Mouse (Mus musculus) liver, adult 2 months (tissue): ENCODE results near the gene Vps39. TPM values are rescaled to one million over a fixed set of nuclear protein-coding genes. Genes with fewer than 3 reads are reported as not detected.
A peak's percentile ranks its signal among the peaks of the same experiment; 100 is the strongest.

Source experiments
- DNase-seq: peaks from one replicate; pipeline ENCODE4 v3.0.0-alpha.2; 2011; ENCODE audit warnings: low read depth, low spot score; ENCODE audit errors: extremely low read depth
- H3K27ac ChIP-seq: fragments of 200-500 bp; replicated peaks from 2 replicates; pipeline ENCODE4 v1.5.1; 2012; ENCODE audit warnings: low read depth, mild to moderate bottlenecking, control low read depth, inconsistent platforms, low read length; ENCODE audit not compliant: insufficient read depth
- H3K27me3 ChIP-seq: fragments of 200-500 bp; 2 replicates; pipeline ENCODE4 v1.6.1; 2012; ENCODE audit warnings: mild to moderate bottlenecking, moderate library complexity, low read length, inconsistent platforms; ENCODE audit not compliant: control insufficient read depth, insufficient read depth
- H3K36me3 ChIP-seq: fragments of 200-500 bp; 2 replicates; pipeline ENCODE4 v1.6.1; 2012; ENCODE audit warnings: low read length, inconsistent platforms; ENCODE audit not compliant: control insufficient read depth, insufficient read depth
- H3K4me1 ChIP-seq: fragments of 200-500 bp; 2 replicates; pipeline ENCODE4 v1.6.1; 2011; ENCODE audit warnings: low read length; ENCODE audit not compliant: control insufficient read depth, insufficient read depth
- H3K4me3 ChIP-seq: fragments of 200-500 bp; 2 replicates; pipeline ENCODE4 v1.5.1; 2011; ENCODE audit warnings: low read depth, mild to moderate bottlenecking, control low read depth, low read length, moderate library complexity; ENCODE audit not compliant: insufficient read depth
- H3K79me2 ChIP-seq: fragments of 200-500 bp; 2 replicates; pipeline ENCODE4 v1.6.1; 2012; ENCODE audit warnings: inconsistent platforms, mild to moderate bottlenecking, low read length, moderate library complexity; ENCODE audit not compliant: control insufficient read depth, insufficient read depth
- H3K9ac ChIP-seq: fragments of 200-500 bp; 2 replicates; pipeline ENCODE4 v1.6.1; 2012; ENCODE audit warnings: low read depth, mild to moderate bottlenecking, control low read depth, inconsistent platforms, low read length
- CTCF ChIP-seq: fragments of 200-500 bp; IDR thresholded peaks from 2 replicates; pipeline ENCODE4 v1.5.1; 2011; ENCODE audit warnings: low read depth, low read length, control low read depth
- POLR2A ChIP-seq: fragments of 200-500 bp; IDR thresholded peaks from 2 replicates; pipeline ENCODE4 v1.6.1; 2011; ENCODE audit warnings: low read length, control low read depth; ENCODE audit not compliant: insufficient read depth; ENCODE audit errors: extremely low read depth
- WGBS: fragments of 180-500 bp; shearing (Covaris S2); methylation state at CpG from one replicate; pipeline ENCODE4 v1.1.7; 2018; 5-methylcytosine and 5-hydroxymethylcytosine counted together
- polyA plus RNA-seq: library from polyadenylated mRNA; depleted of rRNA; stranded (reverse); fragments of >200 nt; gene quantifications from 2 replicates; pipeline ENCODE4 v1.2.3, GENCODE M21; 2012
- total RNA-seq: library from RNA; depleted of rRNA; stranded (reverse); fragments of >200 nt; gene quantifications from 2 replicates; pipeline ENCODE4 v1.2.3, GENCODE M21; 2014

Gene Vps39
- total and polyA plus RNA-seq, 2 experiments: 10.5 to 18.0 TPM

DNA sequence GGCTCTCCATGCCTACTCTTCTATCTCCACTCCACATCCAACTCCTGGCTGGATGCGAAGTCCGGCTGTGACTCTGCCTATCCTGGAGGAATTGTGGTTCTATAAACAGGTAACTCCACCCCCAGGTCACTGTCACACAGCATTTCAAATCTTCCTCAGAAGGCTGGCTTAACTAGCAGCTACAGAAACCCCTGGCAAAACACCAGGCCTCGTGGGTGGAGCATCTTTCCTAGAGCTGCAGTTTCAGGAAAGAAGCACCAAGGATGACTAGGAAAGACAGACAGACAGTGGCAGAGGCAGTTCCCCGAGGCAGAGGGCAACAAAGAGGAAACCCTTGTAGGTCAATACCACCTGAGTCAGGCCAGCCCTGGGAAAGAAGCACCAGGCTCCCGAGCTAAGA, 63.9 kb downstream of the Vps39 start, which contains the start of gene Pla2g4d:
TSS of gene Pla2g4d (minus strand) at position 203 of the 400 bp plus-strand sequence.
- Histone ChIP-seq H3K27ac (no peak within 1 kb of the TSS), H3K9ac (no peak within 1 kb of the TSS), H3K4me3 (no peak within 1 kb of the TSS), H3K27me3 (no peaks in the 10 kb centered on the region), H3K79me2 (no peaks in the 10 kb centered on the region), H3K4me1 (peaks cover 7% of the 10 kb centered on the region), H3K36me3 (no peaks in the 10 kb centered on the region)
- WGBS: 78% methylated on average over 5 of the region's 5 CpGs
- TF ChIP-seq POLR2A (no peak), CTCF (no peak)
- no peak for DNase-seq

DNA sequence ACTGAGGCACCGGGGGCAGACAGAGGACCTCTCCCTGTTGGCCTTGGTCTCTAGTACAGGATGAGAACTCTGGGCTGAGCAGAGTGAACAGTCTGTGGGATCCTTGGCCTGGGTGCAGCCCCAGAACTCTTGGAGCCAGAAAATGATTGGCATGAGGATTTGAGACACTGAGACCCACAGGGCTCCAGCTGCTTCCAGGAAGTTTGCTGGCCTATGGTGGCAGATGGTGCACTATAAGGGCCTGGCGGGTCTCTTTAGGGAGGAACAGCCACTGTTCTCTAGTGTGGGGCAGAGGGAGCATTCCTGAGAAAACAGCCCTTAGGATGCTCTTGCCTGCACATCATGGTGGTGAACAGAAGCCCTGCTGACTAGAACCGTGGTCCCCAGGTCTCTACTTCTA, 64.5 kb downstream of the Vps39 start:
- no peak overlapping the region for H3K27ac ChIP-seq
- no peaks in the 10 kb centered on the region for H3K36me3 ChIP-seq
- no peak overlapping the region for H3K9ac ChIP-seq
- H3K27me3 ChIP-seq: no peaks in the 10 kb centered on the region
- 91% methylated on average over 3 of the region's 3 CpGs for WGBS
- no peak for DNase-seq
- no peak for TF ChIP-seq CTCF
- no peak for TF ChIP-seq POLR2A
- H3K4me1 ChIP-seq: peaks cover 7% of the 10 kb centered on the region
- H3K4me3 ChIP-seq: no peak overlapping the region
- H3K79me2 ChIP-seq: no peaks in the 10 kb centered on the region

DNA sequence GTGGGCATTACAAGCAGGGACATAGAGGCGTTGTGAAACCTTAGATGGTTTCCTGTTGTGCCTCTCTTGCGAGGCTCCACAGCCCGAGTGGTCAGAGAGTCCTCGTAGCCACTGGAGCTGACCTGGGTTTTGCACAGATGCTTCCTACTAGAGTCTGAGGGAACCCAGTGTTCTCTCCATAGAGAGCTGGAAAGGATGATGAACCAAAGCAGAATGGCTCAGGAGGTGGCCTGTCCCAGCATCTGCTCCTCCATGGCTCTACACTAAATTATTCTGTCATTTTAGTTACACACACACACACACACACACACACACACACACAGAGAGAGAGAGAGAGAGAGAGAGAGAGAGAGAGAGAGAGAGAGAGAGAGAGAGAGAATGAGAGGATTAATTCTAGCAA, 67.3 kb downstream of the Vps39 start:
- TF ChIP-seq CTCF: no peak
- no peak for TF ChIP-seq POLR2A
- Histone ChIP-seq H3K4me3 (no peak overlapping the region), H3K36me3 (no peaks in the 10 kb centered on the region), H3K79me2 (no peaks in the 10 kb centered on the region), H3K27ac (no peak overlapping the region), H3K27me3 (no peaks in the 10 kb centered on the region), H3K4me1 (peaks cover 7% of the 10 kb centered on the region), H3K9ac (no peak overlapping the region)
- DNase-seq: no peak
- WGBS: 81% methylated on average over 4 of the region's 4 CpGs

DNA sequence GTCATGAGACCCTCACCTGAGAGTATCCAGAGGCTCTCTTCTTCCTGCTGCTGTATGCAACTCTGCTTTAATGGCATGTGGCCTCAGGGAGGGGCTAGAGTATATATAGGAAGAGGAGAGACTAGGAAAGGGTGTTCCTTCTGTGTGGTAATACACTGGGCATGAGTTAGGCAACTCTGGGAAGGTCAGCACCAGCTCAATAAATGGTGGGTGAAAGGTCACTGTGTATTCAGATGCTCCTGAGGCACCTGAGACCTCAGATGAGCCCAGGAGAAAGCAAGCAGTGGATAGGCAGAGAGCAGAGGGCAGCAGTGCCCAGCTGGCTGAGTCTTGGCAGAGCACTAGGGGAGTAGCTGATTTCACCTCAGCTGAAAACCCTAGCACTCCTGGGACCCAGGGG, 68.2 kb downstream of the Vps39 start:
- H3K27ac ChIP-seq: no peak overlapping the region; the same call in 1 of the 2 replicates
- H3K79me2 ChIP-seq: no peaks in the 10 kb centered on the region
- H3K4me1 ChIP-seq: peaks cover 7% of the 10 kb centered on the region
- no peaks in the 10 kb centered on the region for H3K36me3 ChIP-seq
- no peak for TF ChIP-seq CTCF
- TF ChIP-seq POLR2A: no peak
- no peak overlapping the region for H3K4me3 ChIP-seq
- peak; percentile 84 for DNase-seq
- no peak overlapping the region for H3K9ac ChIP-seq
- no peaks in the 10 kb centered on the region for H3K27me3 ChIP-seq

DNA sequence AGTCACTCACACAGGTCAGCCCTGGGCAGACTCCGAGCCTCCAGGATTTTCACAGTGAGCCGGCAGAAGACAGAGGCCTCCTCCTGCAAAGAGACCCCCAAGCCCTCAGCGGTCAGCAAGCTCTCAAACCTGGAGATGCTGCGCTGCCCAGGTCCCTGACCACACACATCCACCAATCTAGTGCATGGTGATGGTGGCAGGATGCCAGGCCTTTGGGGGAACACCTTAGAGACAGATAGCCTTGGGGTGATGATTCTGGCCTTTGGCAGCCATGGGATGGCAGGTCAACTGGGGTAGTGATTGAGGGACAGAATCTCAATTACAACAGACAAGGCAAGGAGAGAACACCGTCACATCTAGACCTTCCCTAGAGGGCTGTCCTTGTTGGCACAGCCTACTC, 68.8 kb downstream of the Vps39 start:
- Histone ChIP-seq H3K27ac (no peak overlapping the region), H3K4me3 (no peak overlapping the region), H3K9ac (no peak overlapping the region), H3K27me3 (no peaks in the 10 kb centered on the region), H3K36me3 (no peaks in the 10 kb centered on the region), H3K4me1 (peaks cover 7% of the 10 kb centered on the region), H3K79me2 (no peaks in the 10 kb centered on the region)
- 85% methylated on average over 5 of the region's 5 CpGs for WGBS
- no peak for DNase-seq
- no peak for TF ChIP-seq CTCF
- no peak for TF ChIP-seq POLR2A

DNA sequence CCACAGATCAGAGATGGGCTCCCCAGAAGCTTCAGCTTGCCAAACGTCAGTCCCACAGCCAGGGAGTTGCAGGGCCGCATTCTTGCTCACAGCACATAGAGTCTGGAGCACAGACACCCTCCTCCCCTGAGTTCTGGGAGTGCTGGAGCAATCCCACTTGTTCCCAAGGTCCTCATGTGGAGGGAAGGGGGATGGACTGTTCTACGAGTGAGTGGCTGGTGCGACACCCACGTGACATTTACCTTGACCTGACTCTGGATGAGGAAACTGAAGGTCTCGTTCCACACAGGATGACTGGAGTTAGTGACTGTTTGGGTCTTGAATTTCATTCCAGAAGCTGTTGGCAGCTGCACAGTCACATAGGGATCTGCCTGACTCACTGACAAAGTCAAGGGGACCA, 69.4 kb downstream of the Vps39 start:
- H3K27me3 ChIP-seq: no peaks in the 10 kb centered on the region
- H3K9ac ChIP-seq: no peak overlapping the region
- TF ChIP-seq CTCF (no peak), POLR2A (no peak)
- WGBS: 57% methylated on average over 6 of the region's 6 CpGs
- no peaks in the 10 kb centered on the region for H3K36me3 ChIP-seq
- no peak overlapping the region for H3K27ac ChIP-seq
- no peak overlapping the region for H3K4me3 ChIP-seq
- H3K4me1 ChIP-seq: peaks cover 7% of the 10 kb centered on the region
- DNase-seq: peak; percentile 24
- no peaks in the 10 kb centered on the region for H3K79me2 ChIP-seq
